Mouse (Mus musculus) liver, embryonic 15.5 days (tissue): ENCODE data around the gene Zdhhc22. TPM values are rescaled to one million over a fixed set of nuclear protein-coding genes. Genes with fewer than 3 reads are reported as not detected.

Experiments used
- ATAC-seq: fragments of 200-750 bp; cut with Nextera tagmentation; 2 replicates; pipeline ENCODE4 v1.8.0; 2017; ENCODE audit warnings: moderate number of reproducible peaks, mild to moderate bottlenecking, moderate library complexity; ENCODE audit not compliant: insufficient read depth
- H3K27ac ChIP-seq: fragments of 300-500 bp; sonication (generic); replicated peaks from 2 replicates; pipeline ENCODE4 v1.5.1; 2015; ENCODE audit warnings: mild to moderate bottlenecking, inconsistent platforms
- H3K27me3 ChIP-seq: fragments of 300-500 bp; sonication (generic); 2 replicates; pipeline ENCODE4 v1.6.1; 2015; ENCODE audit warnings: mild to moderate bottlenecking, inconsistent platforms
- H3K36me3 ChIP-seq: fragments of 300-500 bp; sonication (generic); replicated peaks from 2 replicates; pipeline ENCODE4 v1.6.1; 2015; ENCODE audit warnings: moderate library complexity, mild to moderate bottlenecking, inconsistent platforms
- H3K4me1 ChIP-seq: fragments of 300-500 bp; sonication (generic); replicated peaks from 2 replicates; pipeline ENCODE4 v1.6.1; 2015; ENCODE audit warnings: inconsistent platforms
- H3K4me2 ChIP-seq: fragments of 300-500 bp; sonication (generic); 2 replicates; pipeline ENCODE4 v1.6.1; 2015; ENCODE audit warnings: moderate library complexity, mild to moderate bottlenecking, inconsistent platforms
- H3K4me3 ChIP-seq: fragments of 300-500 bp; sonication (generic); replicated peaks from 2 replicates; pipeline ENCODE4 v1.5.1; 2015; ENCODE audit warnings: mild to moderate bottlenecking, inconsistent platforms
- H3K9ac ChIP-seq: fragments of 300-500 bp; sonication (generic); 2 replicates; pipeline ENCODE4 v1.6.1; 2015; ENCODE audit warnings: moderate library complexity, mild to moderate bottlenecking, inconsistent platforms
- H3K9me3 ChIP-seq: fragments of 300-500 bp; sonication (generic); replicated peaks from 2 replicates; pipeline ENCODE4 v1.6.1; 2016; ENCODE audit warnings: inconsistent platforms
- whole genome bisulfite sequencing: fragments of 180-500 bp; shearing (Covaris S2); methylation state at CpG from one replicate; pipeline ENCODE4 v1.1.7; 2015; ENCODE audit warnings: mixed read lengths; ENCODE audit not compliant: insufficient replicate concordance; 5-methylcytosine and 5-hydroxymethylcytosine counted together
- polyA plus RNA-seq: library from polyadenylated mRNA; unstranded; fragments of >200 nt; fragmentation: Nextera tagmentation; extraction: Ambion mirVana; gene quantifications from 2 replicates; pipeline ENCODE4 v1.2.1, GENCODE M21; 2015

The Zdhhc22 gene
- polyA plus RNA-seq, 1 experiment from 2014 or later = 0.05 TPM

- H3K36me3 ChIP-seq = peaks cover 81% of the 10 kb centered on the region
- no peak overlapping the region for H3K9ac ChIP-seq
- ATAC-seq = no peak
- no peak overlapping the region for H3K27ac ChIP-seq
- H3K4me3 ChIP-seq = no peak overlapping the region
- H3K9me3 ChIP-seq = no peaks in the 10 kb centered on the region
- H3K4me2 ChIP-seq = no peak overlapping the region
- no peaks in the 10 kb centered on the region for H3K4me1 ChIP-seq
- no peaks in the 10 kb centered on the region for H3K27me3 ChIP-seq
- 85% methylated on average over 15 of the region's 15 CpGs for WGBS
These were observed 30.1 kb downstream of the Zdhhc22 start for GRCm38 (mm10) chr12:86960138-86960537.

- H3K9me3 ChIP-seq = no peaks in the 10 kb centered on the region
- H3K4me2 ChIP-seq = no peak overlapping the region
- no peak for ATAC-seq
- WGBS = 81% methylated on average over 5 of the region's 5 CpGs
- H3K27me3 ChIP-seq = no peaks in the 10 kb centered on the region
- no peak overlapping the region for H3K27ac ChIP-seq
- no peaks in the 10 kb centered on the region for H3K4me1 ChIP-seq
- H3K4me3 ChIP-seq = no peak overlapping the region
- H3K9ac ChIP-seq = no peak overlapping the region
- peaks cover 82% of the 10 kb centered on the region for H3K36me3 ChIP-seq
These were observed 30.6 kb downstream of the Zdhhc22 start for GRCm38 (mm10) chr12:86959661-86960060.

GRCm38 (mm10) chr12:86958558-86958957 is 31.7 kb downstream of the Zdhhc22 start:
- WGBS = 73% methylated on average over 5 of the region's 5 CpGs
- no peak overlapping the region for H3K9ac ChIP-seq
- no peak overlapping the region for H3K4me2 ChIP-seq
- no peaks in the 10 kb centered on the region for H3K4me1 ChIP-seq
- H3K4me3 ChIP-seq = no peak overlapping the region
- ATAC-seq = no peak
- no peaks in the 10 kb centered on the region for H3K27me3 ChIP-seq
- H3K36me3 ChIP-seq = peaks cover 81% of the 10 kb centered on the region
- H3K27ac ChIP-seq = no peak overlapping the region
- H3K9me3 ChIP-seq = no peaks in the 10 kb centered on the region

GRCm38 (mm10) chr12:86955894-86956293 is 34.3 kb downstream of the Zdhhc22 start:
- ATAC-seq = no peak
- Histone ChIP-seq H3K27me3 (no peaks in the 10 kb centered on the region), H3K27ac (no peak overlapping the region), H3K36me3 (peaks cover 66% of the 10 kb centered on the region), H3K4me2 (no peak overlapping the region), H3K9ac (no peak overlapping the region), H3K4me3 (no peak overlapping the region), H3K9me3 (no peaks in the 10 kb centered on the region), H3K4me1 (peaks cover 2% of the 10 kb centered on the region; the same call in 1 of the 2 replicates)
- 81% methylated on average over 2 of the region's 2 CpGs for WGBS

GRCm38 (mm10) chr12:86952331-86952850 is 37.8 kb downstream of the Zdhhc22 start:
- Histone ChIP-seq H3K4me3 (no peak overlapping the region), H3K27ac (no peak overlapping the region), H3K9ac (no peak overlapping the region), H3K4me1 (peaks cover 37% of the 10 kb centered on the region), H3K27me3 (no peaks in the 10 kb centered on the region), H3K4me2 (no peak overlapping the region), H3K36me3 (peaks cover 38% of the 10 kb centered on the region), H3K9me3 (no peaks in the 10 kb centered on the region)
- 84% methylated on average over 10 of the region's 10 CpGs for WGBS
- ATAC-seq = no peak

GRCm38 (mm10) chr12:86950961-86951360 is 39.3 kb downstream of the Zdhhc22 start:
- H3K4me3 ChIP-seq = no peak overlapping the region
- H3K4me2 ChIP-seq = no peak overlapping the region
- no peak overlapping the region for H3K27ac ChIP-seq
- WGBS = 89% methylated on average over 3 of the region's 3 CpGs
- peaks cover 44% of the 10 kb centered on the region for H3K4me1 ChIP-seq
- no peaks in the 10 kb centered on the region for H3K27me3 ChIP-seq
- H3K36me3 ChIP-seq = peaks cover 31% of the 10 kb centered on the region
- ATAC-seq = no peak
- no peak overlapping the region for H3K9ac ChIP-seq
- H3K9me3 ChIP-seq = no peaks in the 10 kb centered on the region

GRCm38 (mm10) chr12:86950161-86950960 is 39.9 kb downstream of the Zdhhc22 start:
- peaks cover 25% of the 10 kb centered on the region for H3K36me3 ChIP-seq
- H3K27me3 ChIP-seq = no peaks in the 10 kb centered on the region
- no peak overlapping the region for H3K27ac ChIP-seq
- 55% methylated on average over 16 of the region's 16 CpGs for WGBS
- no peaks in the 10 kb centered on the region for H3K9me3 ChIP-seq
- no peak for ATAC-seq
- no peak overlapping the region for H3K9ac ChIP-seq
- H3K4me3 ChIP-seq = no peak overlapping the region
- H3K4me1 ChIP-seq = peaks cover 48% of the 10 kb centered on the region
- peak overlapping the region; percentile 48 for H3K4me2 ChIP-seq

GRCm38 (mm10) chr12:86949501-86949900 is 40.7 kb downstream of the Zdhhc22 start:
- 56% methylated on average over 9 of the region's 9 CpGs for WGBS
- peaks cover 50% of the 10 kb centered on the region for H3K4me1 ChIP-seq
- no peak for ATAC-seq
- H3K27me3 ChIP-seq = no peaks in the 10 kb centered on the region
- H3K36me3 ChIP-seq = peaks cover 18% of the 10 kb centered on the region
- no peaks in the 10 kb centered on the region for H3K9me3 ChIP-seq
- H3K9ac ChIP-seq = no peak overlapping the region
- peak overlapping the region; percentile 48; the same call in 1 of the 2 replicates for H3K4me2 ChIP-seq
- H3K27ac ChIP-seq = no peak overlapping the region
- H3K4me3 ChIP-seq = no peak overlapping the region

GRCm38 (mm10) chr12:86948627-86949026 is 41.6 kb downstream of the Zdhhc22 start:
- H3K4me1 ChIP-seq = peaks cover 50% of the 10 kb centered on the region
- H3K9ac ChIP-seq = peak overlapping the region; percentile 89; the same call in 1 of the 2 replicates
- no peak for ATAC-seq
- 57% methylated on average over 6 of the region's 6 CpGs for WGBS
- no peaks in the 10 kb centered on the region for H3K9me3 ChIP-seq
- no peak overlapping the region for H3K27ac ChIP-seq
- peak overlapping the region; percentile 96 for H3K4me2 ChIP-seq
- peak overlapping the region; percentile 85; the same call in 1 of the 2 replicates for H3K4me3 ChIP-seq
- H3K27me3 ChIP-seq = no peaks in the 10 kb centered on the region
- peaks cover 13% of the 10 kb centered on the region; the same call in 1 of the 2 replicates for H3K36me3 ChIP-seq

GRCm38 (mm10) chr12:86947681-86948401 is 42.4 kb downstream of the Zdhhc22 start:
- peaks cover 50% of the 10 kb centered on the region for H3K4me1 ChIP-seq
- 0 out of 2 replicates have a peak, but pooled peaks cover 4% of the 10 kb centered on the region for H3K27me3 ChIP-seq
- ATAC-seq = peak; percentile 14; the same call in 1 of the 2 replicates
- no peaks in the 10 kb centered on the region for H3K9me3 ChIP-seq
- peak overlapping the region; percentile 98 for H3K27ac ChIP-seq
- H3K36me3 ChIP-seq = peaks cover 6% of the 10 kb centered on the region; the same call in 1 of the 2 replicates
- peak overlapping the region; percentile 85 for H3K4me3 ChIP-seq
- H3K4me2 ChIP-seq = peak overlapping the region; percentile 96
- 16% methylated on average over 26 of the region's 26 CpGs for WGBS
- peak overlapping the region; percentile 89 for H3K9ac ChIP-seq
